Mouse (Mus musculus) T-cell, adult 2 months (primary cell): ENCODE data around the gene Baz2b.

Experiments
- DNase-seq: peaks from one replicate; pipeline ENCODE4 v3.0.0; 2022; ENCODE audit warnings: low spot score

Gene Baz2b

GRCm38 (mm10) chr2:60050667-60051460, 158.8 kb downstream of the Baz2b start:
- peak; percentile 8 for DNase-seq

DNA sequence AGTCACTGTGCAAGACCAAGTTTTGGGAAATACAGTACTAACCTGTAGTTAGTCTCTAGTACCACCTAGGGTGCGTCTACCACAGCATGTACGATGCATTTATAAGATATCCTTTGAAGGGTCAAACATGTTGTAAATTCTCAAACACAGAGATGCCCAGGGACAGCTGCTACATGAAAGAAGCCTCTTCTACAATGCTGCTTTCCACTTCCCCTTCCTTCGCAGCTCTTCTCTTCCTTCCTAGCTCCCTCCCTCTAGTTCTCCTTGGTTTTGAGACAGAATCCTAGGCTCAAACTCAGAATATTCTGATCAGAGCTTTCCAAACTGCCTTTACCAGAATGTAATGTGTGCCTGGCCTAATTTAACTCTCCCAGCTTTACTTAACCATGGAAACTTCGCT, 159.8 kb downstream of the Baz2b start:
- DNase-seq, result no peak

DNA sequence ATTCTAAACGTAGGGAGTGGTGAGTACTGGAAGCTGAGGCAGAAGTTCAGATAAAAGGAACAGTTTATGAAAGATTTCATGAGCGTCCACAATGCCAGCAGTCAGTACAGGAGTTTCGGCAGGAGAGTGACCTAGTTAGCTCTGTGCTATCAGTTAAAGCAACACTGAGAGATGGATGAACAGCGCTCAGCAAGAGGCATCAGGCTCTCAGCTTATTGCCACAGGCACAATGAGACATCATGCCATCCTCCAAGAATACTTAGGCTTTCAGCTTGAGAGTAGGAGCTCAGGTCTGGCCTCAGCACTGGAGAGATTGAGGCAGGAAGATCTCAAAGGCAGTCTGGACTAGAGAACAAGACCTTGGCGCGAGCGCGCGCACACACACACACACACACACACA, 160.3 kb downstream of the Baz2b start:
- no peak for DNase-seq

DNA sequence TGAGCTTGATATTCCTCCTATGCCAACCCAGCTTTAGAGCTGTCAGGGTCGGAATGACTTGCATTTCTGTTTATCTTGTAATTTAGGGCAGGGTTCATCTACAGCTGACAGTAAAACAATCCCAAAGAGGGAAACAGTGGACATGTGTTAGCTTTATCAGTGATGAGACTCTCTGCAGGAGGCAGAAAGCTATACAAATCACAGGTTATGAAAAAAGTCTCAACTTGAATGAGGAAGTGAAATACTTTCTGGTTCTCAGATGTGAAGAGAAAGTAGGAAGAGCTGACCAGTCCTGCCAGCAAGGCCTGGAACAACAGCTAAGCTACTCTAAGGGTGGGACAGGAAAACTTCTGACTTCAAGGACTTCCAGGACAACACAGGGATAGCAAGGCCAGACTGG, 163.6 kb downstream of the Baz2b start:
- DNase-seq, result no peak

DNA sequence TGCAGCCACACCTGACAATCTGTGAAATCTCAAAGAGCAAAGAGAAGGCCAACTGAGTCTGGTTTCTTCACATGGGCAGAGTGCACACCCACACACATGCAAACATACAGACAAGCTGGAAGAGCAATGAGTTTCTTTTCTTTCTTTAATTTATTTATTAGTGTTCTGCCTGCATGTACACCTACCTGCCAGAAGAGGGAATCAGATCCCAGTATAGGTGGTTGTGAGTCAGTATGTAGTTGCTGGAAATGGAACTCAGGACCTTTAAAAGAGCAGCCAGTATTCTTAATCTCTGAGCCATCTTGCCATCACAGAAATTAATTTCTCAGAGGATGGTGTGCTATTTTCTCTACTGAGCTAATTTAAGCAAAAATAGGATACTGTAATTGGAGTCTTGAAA, 164.7 kb downstream of the Baz2b start:
- no peak for DNase-seq

DNA sequence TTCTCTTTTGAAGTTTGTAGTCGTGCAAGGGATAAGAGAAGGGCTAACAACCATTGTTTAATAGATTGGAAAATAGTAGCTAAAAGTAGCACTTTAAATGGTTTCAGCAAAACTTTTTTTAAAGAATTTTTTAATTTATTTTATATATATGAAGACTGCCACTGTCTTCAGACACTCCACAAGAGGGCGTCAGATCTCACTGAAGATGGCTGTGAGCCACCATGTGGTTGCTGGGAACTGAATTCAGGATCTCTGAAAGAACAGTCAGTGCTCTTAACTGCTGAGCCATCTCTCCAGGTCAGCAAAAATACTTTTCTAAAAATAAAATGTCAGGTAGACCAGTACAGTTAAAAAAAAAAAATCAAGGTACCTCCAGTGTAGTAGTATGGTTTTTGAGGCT, 165.1 kb downstream of the Baz2b start:
- DNase-seq, result no peak

GRCm38 (mm10) chr2:60042699-60043098, 166.9 kb downstream of the Baz2b start:
- DNase-seq, result no peak

- no peak for DNase-seq
Measured at GRCm38 (mm10) chr2:60041485-60042274, 168.0 kb downstream of the Baz2b start.

GRCm38 (mm10) chr2:60040162-60040561, 169.5 kb downstream of the Baz2b start:
- no peak for DNase-seq

- DNase-seq, result peak; percentile 51
Measured at GRCm38 (mm10) chr2:60037011-60037551, 172.6 kb downstream of the Baz2b start.

GRCm38 (mm10) chr2:60036361-60036760, 173.3 kb downstream of the Baz2b start:
- DNase-seq, result no peak

GRCm38 (mm10) chr2:60030991-60031390, 178.6 kb downstream of the Baz2b start:
- no peak for DNase-seq

- no peak for DNase-seq
Measured at GRCm38 (mm10) chr2:60029020-60029419, 180.6 kb downstream of the Baz2b start.

DNA sequence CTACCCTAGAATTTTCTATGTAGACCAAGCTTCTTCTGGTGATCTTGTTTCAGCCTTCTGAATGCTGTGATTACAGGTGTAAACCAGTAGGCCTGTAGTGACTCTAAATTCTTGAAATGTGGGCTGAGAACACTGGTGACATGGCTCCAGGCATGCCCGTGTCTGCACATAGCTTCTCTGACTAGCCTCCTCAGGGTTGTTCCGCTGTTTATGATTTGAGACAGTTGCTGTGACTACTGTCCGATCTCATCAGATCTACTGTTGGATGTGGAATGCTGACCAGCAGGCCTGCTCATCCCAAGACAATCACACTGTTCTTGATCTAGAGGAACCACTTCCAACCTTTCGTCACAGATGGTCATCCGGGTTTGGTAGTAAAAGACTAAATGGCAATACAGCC, 182.5 kb downstream of the Baz2b start:
- no peak for DNase-seq

DNA sequence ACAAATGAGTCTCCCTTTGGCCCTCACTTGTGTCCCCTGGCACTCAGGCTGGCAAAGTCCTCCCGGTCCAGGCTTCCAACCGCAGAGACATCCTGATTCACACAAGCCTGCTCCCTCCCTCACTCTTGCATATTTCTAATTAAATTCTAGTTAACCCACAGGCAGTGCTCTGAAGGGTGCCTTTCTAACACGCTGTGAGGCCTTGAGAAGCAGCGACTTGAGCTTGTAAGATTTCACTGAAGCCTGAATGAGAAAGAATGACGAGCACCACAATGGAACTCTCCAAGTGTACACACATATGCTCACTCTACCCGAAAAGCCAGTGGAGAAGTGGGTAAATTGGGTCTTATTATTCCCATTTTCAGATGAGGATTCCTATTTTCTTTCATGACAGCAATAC, 183.1 kb downstream of the Baz2b start:
- DNase-seq, result no peak

GRCm38 (mm10) chr2:60023777-60024176, 185.9 kb downstream of the Baz2b start:
- DNase-seq, result no peak

- no peak for DNase-seq
Measured at GRCm38 (mm10) chr2:60021556-60021955, 188.1 kb downstream of the Baz2b start.

GRCm38 (mm10) chr2:60021138-60021537, 188.5 kb downstream of the Baz2b start:
- DNase-seq, result no peak

DNA sequence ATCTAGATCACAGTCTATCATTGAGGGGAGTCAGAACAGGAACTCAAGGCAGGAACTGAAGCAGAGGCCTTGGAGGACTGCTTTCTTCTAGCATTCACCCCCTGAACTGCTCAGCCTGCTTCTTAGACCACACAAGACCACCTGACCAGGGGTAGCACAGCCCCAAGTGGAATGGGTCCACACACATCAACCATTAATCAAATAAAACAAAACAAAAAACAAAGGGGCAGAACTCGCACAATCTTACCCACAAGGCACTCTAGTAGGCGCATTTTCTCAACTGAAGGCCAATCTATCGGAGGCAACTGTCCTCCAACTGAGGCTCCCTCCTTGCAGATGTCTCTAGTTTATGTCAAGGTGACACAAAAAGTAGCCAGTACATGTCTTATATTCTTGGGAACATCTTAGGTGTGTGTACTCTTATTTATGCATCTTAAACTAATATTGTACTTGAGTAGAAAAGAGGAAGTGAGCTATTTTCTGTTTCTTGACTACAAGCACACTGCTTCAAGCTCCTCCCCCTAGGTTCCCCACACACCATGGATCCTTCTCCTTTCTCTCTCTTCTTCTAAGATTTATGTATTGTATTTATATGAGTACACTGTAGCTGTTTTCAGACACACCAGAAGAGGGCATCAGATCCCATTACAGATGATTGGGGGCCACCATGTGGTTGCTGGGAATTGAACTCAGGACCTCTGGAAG, 189.9 kb downstream of the Baz2b start:
- DNase-seq, result no peak

- peak; percentile 79 for DNase-seq
Measured at GRCm38 (mm10) chr2:60018875-60019501, 190.7 kb downstream of the Baz2b start.

GRCm38 (mm10) chr2:60011526-60011925, 198.1 kb downstream of the Baz2b start:
- no peak for DNase-seq

DNA sequence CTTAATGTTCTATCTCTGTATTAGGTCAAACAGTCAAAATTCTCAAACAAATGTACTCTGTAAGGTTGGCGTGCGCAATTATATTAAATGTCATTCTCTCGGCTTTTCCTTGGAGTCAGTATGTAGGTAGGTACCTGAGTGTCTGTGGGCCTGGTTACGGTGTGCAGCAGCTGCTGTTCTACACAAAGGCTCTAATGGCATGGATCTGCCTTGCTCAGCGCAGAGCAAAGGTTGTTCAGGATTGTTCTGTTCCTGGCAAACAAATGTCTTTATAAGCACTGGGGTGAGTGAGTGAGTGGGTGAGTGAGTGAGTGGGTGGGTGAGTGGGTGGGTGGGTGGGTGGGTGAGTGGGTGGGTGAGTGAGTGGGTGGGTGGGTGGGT, 206.0 kb downstream of the Baz2b start:
- no peak for DNase-seq
